Mouse (Mus musculus): ENCODE data around the gene Fryl. TPM values are rescaled to one million over a fixed set of nuclear protein-coding genes. Genes with fewer than 3 reads are reported as not detected.

The Fryl gene
- total RNA-seq, 1 experiment from 2014 or later, result 52.3 TPM

- DNase-seq, result no peak
Measured at GRCm38 (mm10) chr5:73192870-73193576, 63.4 kb downstream of the Fryl start.

- no peak for DNase-seq
Measured at GRCm38 (mm10) chr5:73191765-73192164, 64.7 kb downstream of the Fryl start.

GRCm38 (mm10) chr5:73190164-73190563, 66.3 kb downstream of the Fryl start:
- no peak for DNase-seq

- DNase-seq, result no peak
Measured at GRCm38 (mm10) chr5:73189443-73190160, 66.8 kb downstream of the Fryl start.

- DNase-seq, result no peak
Measured at GRCm38 (mm10) chr5:73188576-73188975, 67.8 kb downstream of the Fryl start.

- no peak for DNase-seq
Measured at GRCm38 (mm10) chr5:73188164-73188563, 68.3 kb downstream of the Fryl start.

GRCm38 (mm10) chr5:73186912-73187311, 69.5 kb downstream of the Fryl start:
- DNase-seq, result no peak

- no peak for DNase-seq
Measured at GRCm38 (mm10) chr5:73185424-73185823, 71.0 kb downstream of the Fryl start.

GRCm38 (mm10) chr5:73182701-73183447, 73.5 kb downstream of the Fryl start:
- no peak for DNase-seq

- DNase-seq, result no peak
Measured at GRCm38 (mm10) chr5:73182191-73182590, 74.2 kb downstream of the Fryl start.

GRCm38 (mm10) chr5:73176294-73176693, 80.1 kb downstream of the Fryl start:
- DNase-seq, result no peak

GRCm38 (mm10) chr5:73175377-73176147, 80.9 kb downstream of the Fryl start:
- no peak for DNase-seq

- no peak for DNase-seq
Measured at GRCm38 (mm10) chr5:73171876-73172480, 84.4 kb downstream of the Fryl start.

GRCm38 (mm10) chr5:73171203-73171602, 85.2 kb downstream of the Fryl start:
- no peak for DNase-seq

GRCm38 (mm10) chr5:73168769-73169272, 87.6 kb downstream of the Fryl start:
- DNase-seq, result no peak

GRCm38 (mm10) chr5:73167976-73168768, 88.2 kb downstream of the Fryl start:
- DNase-seq, result no peak

- no peak for DNase-seq
Measured at GRCm38 (mm10) chr5:73163970-73164369, 92.4 kb downstream of the Fryl start.

GRCm38 (mm10) chr5:73162492-73162891, 93.9 kb downstream of the Fryl start:
- DNase-seq, result no peak

- DNase-seq, result no peak
Measured at GRCm38 (mm10) chr5:73160440-73160839, 96.0 kb downstream of the Fryl start.

- no peak for DNase-seq
Measured at GRCm38 (mm10) chr5:73157502-73157901, 98.9 kb downstream of the Fryl start.

GRCm38 (mm10) chr5:73157009-73157408, 99.4 kb downstream of the Fryl start:
- no peak for DNase-seq
